Mouse (Mus musculus) liver, embryonic 15.5 days (tissue): ENCODE measurements at regions not wholly inside any gene's neighbourhood (a gene's known extent, or its start where the extent isn't known, plus 50 kb on each side); places are given as distances from the start of the nearest gene placed in this dataset.

Experiments
- ATAC-seq: fragments of 200-750 bp; cut with Nextera tagmentation; 2 replicates; pipeline ENCODE4 v1.8.0; 2017; ENCODE audit warnings: moderate number of reproducible peaks, mild to moderate bottlenecking, moderate library complexity; ENCODE audit not compliant: insufficient read depth
- H3K27ac ChIP-seq: fragments of 300-500 bp; sonication (generic); replicated peaks from 2 replicates; pipeline ENCODE4 v1.5.1; 2015; ENCODE audit warnings: mild to moderate bottlenecking, inconsistent platforms
- H3K27me3 ChIP-seq: fragments of 300-500 bp; sonication (generic); 2 replicates; pipeline ENCODE4 v1.6.1; 2015; ENCODE audit warnings: mild to moderate bottlenecking, inconsistent platforms
- H3K36me3 ChIP-seq: fragments of 300-500 bp; sonication (generic); replicated peaks from 2 replicates; pipeline ENCODE4 v1.6.1; 2015; ENCODE audit warnings: moderate library complexity, mild to moderate bottlenecking, inconsistent platforms
- H3K4me1 ChIP-seq: fragments of 300-500 bp; sonication (generic); replicated peaks from 2 replicates; pipeline ENCODE4 v1.6.1; 2015; ENCODE audit warnings: inconsistent platforms
- H3K4me2 ChIP-seq: fragments of 300-500 bp; sonication (generic); 2 replicates; pipeline ENCODE4 v1.6.1; 2015; ENCODE audit warnings: moderate library complexity, mild to moderate bottlenecking, inconsistent platforms
- H3K4me3 ChIP-seq: fragments of 300-500 bp; sonication (generic); replicated peaks from 2 replicates; pipeline ENCODE4 v1.5.1; 2015; ENCODE audit warnings: mild to moderate bottlenecking, inconsistent platforms
- H3K9ac ChIP-seq: fragments of 300-500 bp; sonication (generic); 2 replicates; pipeline ENCODE4 v1.6.1; 2015; ENCODE audit warnings: moderate library complexity, mild to moderate bottlenecking, inconsistent platforms
- H3K9me3 ChIP-seq: fragments of 300-500 bp; sonication (generic); replicated peaks from 2 replicates; pipeline ENCODE4 v1.6.1; 2016; ENCODE audit warnings: inconsistent platforms
- WGBS: fragments of 180-500 bp; shearing (Covaris S2); methylation state at CpG from one replicate; pipeline ENCODE4 v1.1.7; 2015; ENCODE audit warnings: mixed read lengths; ENCODE audit not compliant: insufficient replicate concordance; 5-methylcytosine and 5-hydroxymethylcytosine counted together

DNA sequence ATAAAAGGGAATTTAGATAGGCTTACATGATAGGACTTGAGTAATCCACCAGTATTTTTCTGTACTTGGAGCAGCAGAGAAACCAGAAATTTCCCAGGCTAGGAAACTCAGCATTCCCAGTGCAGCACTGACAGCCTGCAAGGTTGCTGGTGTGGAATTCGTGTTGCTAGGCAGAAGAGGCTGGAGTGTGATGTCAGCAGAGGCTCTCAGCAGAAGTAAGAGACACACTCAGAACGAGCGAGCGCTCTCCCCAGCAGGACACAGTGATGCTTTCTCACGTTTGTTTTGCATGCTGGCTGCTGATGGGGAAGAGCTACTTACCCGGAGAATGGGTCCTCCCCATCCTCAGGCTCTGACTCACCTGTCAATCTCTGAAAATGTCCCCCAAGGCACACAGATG is 104.7 kb downstream of the Dusp6 start:
- no peak for ATAC-seq
- Histone ChIP-seq H3K4me1 (no peaks in the 10 kb centered on the region), H3K4me3 (no peak overlapping the region), H3K4me2 (no peak overlapping the region), H3K9me3 (no peaks in the 10 kb centered on the region), H3K27ac (no peak overlapping the region), H3K9ac (no peak overlapping the region), H3K36me3 (no peaks in the 10 kb centered on the region), H3K27me3 (no peaks in the 10 kb centered on the region)
- WGBS, result 42% methylated on average over 6 of the region's 6 CpGs

DNA sequence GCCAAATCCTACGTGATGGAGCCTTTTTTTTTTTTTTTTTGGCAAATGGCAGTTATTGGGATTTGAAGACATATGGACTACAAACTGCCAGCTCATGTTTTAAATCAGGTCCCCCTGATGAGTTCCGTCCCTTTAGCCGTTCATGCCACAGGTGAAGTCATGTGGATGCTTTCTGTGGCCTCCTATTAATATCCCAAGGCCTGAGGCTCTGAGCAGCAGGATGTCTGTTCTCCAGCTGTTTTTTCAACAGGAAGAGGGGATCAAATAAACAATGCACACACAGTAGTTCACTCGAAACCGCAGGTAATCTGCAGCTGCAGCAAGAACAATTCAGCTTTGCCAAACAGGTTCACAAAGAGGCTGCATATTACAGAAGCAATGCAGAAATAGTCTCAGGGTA is 112.1 kb downstream of the Dusp6 start:
- WGBS, result 43% methylated on average over 5 of the region's 5 CpGs

DNA sequence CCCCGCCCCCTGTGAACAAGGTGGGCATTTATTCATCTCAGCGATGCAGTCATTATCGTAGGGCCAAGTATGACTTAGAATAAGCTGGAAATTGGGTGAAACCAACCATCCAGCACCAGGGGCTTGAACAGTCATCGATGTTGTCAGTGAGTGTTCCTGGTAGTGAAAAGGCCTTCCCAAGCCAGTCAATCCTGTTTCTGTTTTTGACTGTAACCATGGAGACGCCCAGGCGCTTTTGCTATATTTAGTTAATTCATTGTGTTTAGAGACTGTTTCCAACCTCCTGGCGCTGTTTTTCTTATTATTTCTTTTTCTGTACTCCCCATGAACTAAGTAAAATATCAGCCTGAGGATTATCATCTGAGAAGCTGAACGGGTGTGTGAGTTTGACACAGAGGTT is 113.4 kb downstream of the Dusp6 start:
- 74% methylated on average over 8 of the region's 8 CpGs for WGBS
- H3K27me3 ChIP-seq, result no peaks in the 10 kb centered on the region
- no peaks in the 10 kb centered on the region for H3K36me3 ChIP-seq
- no peak overlapping the region for H3K4me3 ChIP-seq
- H3K9me3 ChIP-seq, result no peaks in the 10 kb centered on the region
- no peak overlapping the region for H3K4me2 ChIP-seq
- H3K9ac ChIP-seq, result no peak overlapping the region
- H3K4me1 ChIP-seq, result no peaks in the 10 kb centered on the region
- no peak for ATAC-seq
- H3K27ac ChIP-seq, result no peak overlapping the region

More for the DNA sequence above, 112.1 kb downstream of the Dusp6 start:
- Histone ChIP-seq H3K27me3 (no peaks in the 10 kb centered on the region), H3K27ac (no peak overlapping the region), H3K4me2 (no peak overlapping the region), H3K9ac (no peak overlapping the region), H3K4me1 (no peaks in the 10 kb centered on the region), H3K9me3 (no peaks in the 10 kb centered on the region), H3K4me3 (no peak overlapping the region), H3K36me3 (no peaks in the 10 kb centered on the region)
- no peak for ATAC-seq

DNA sequence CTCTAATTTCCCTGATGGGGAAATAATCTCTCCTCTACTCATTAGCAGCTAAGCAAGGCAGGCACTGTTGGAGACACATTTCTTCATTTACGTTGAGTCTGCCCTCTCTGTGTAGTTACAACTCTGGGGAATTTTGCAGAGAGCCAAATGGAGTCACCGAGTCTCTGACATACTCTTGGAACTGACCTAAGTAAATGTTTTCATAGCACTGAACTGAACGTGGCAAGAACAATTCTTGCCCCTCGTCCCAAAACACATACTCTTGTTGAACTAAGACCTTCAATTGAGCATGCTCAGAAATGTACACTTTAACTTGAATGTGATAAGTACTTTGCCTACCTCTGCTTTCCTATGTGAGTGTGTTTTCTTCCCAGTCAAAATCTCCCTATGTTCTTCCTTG is 114.5 kb downstream of the Dusp6 start:
- no peaks in the 10 kb centered on the region for H3K4me1 ChIP-seq
- H3K27me3 ChIP-seq, result no peaks in the 10 kb centered on the region
- no peak overlapping the region for H3K4me2 ChIP-seq
- H3K4me3 ChIP-seq, result no peak overlapping the region
- H3K27ac ChIP-seq, result no peak overlapping the region
- ATAC-seq, result no peak
- no peaks in the 10 kb centered on the region for H3K9me3 ChIP-seq
- H3K9ac ChIP-seq, result no peak overlapping the region
- WGBS, result 62% methylated on average over 4 of the region's 4 CpGs
- no peaks in the 10 kb centered on the region for H3K36me3 ChIP-seq

DNA sequence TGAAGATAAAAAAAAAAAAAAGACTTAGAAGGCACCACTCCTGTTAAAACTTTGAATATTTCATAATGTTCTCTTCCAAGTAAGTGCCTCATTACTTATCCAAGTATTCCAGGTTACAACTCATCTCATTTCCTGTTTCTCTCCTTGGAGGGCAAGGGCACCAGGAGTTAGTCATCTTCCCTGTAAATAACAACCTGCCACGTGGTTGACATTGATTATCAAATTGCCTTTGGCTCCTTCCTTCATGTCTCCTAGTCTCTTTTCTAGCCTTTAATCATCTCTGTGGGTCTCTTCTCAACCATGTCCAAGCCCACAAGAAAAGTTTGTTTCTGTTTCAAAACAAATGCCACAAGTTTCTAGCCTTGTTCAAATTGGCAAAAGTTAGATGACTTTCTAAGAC is 116.1 kb downstream of the Dusp6 start:
- no peaks in the 10 kb centered on the region for H3K36me3 ChIP-seq
- H3K4me3 ChIP-seq, result no peak overlapping the region
- H3K9ac ChIP-seq, result no peak overlapping the region
- no peaks in the 10 kb centered on the region for H3K27me3 ChIP-seq
- H3K4me1 ChIP-seq, result no peaks in the 10 kb centered on the region
- H3K4me2 ChIP-seq, result no peak overlapping the region
- H3K9me3 ChIP-seq, result no peaks in the 10 kb centered on the region
- WGBS, result 43% methylated on average over 1 of the region's 1 CpGs
- no peak overlapping the region for H3K27ac ChIP-seq
- no peak for ATAC-seq

DNA sequence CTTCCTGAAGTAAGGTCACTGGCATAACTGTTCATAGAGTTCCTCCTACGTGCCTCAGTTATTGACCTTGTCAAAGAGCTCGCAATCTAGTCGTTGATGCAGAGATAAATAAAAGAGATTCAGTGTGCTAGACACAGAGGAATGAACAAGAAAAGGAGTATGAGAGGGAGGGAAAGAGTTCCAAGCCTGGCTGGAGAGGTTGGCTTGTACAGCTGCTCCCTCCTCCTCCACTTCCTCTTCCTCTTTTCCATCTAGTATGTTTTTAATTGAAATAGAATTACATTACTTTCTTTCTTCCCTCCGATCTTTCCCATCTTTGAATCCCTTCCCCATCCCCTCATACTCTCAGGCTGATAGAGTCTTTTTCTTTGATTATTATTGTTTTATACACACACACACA is 117.1 kb downstream of the Dusp6 start:
- Histone ChIP-seq H3K36me3 (no peaks in the 10 kb centered on the region), H3K27me3 (no peaks in the 10 kb centered on the region), H3K27ac (no peak overlapping the region), H3K4me3 (no peak overlapping the region), H3K4me1 (no peaks in the 10 kb centered on the region), H3K4me2 (no peak overlapping the region), H3K9me3 (no peaks in the 10 kb centered on the region), H3K9ac (no peak overlapping the region)
- WGBS, result 36% methylated on average over 4 of the region's 4 CpGs
- ATAC-seq, result no peak

DNA sequence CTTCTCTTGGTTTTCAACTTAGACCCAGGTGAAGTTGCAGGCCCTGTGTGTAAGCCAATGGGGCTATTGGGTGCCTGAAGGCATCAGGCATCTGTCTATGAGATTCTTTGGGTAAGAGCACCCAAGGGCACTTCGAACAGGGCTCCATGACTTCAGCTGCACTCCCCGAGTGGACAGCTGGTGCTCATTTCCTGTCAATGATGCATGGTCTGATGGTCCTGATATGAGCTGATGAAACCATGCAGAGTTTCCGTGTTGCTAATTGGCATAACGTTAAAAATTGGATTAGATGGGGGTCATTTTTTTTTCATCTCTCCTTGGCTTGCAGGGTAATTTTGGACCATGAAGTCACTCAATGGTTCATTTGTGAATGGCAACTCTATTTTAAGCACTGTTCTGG is 120.0 kb downstream of the Dusp6 start:
- ATAC-seq, result no peak
- Histone ChIP-seq H3K4me1 (no peaks in the 10 kb centered on the region), H3K4me3 (no peak overlapping the region), H3K36me3 (no peaks in the 10 kb centered on the region), H3K27me3 (no peaks in the 10 kb centered on the region), H3K4me2 (no peak overlapping the region), H3K27ac (no peak overlapping the region), H3K9me3 (no peaks in the 10 kb centered on the region), H3K9ac (no peak overlapping the region)
- WGBS, result 22% methylated on average over 4 of the region's 4 CpGs

DNA sequence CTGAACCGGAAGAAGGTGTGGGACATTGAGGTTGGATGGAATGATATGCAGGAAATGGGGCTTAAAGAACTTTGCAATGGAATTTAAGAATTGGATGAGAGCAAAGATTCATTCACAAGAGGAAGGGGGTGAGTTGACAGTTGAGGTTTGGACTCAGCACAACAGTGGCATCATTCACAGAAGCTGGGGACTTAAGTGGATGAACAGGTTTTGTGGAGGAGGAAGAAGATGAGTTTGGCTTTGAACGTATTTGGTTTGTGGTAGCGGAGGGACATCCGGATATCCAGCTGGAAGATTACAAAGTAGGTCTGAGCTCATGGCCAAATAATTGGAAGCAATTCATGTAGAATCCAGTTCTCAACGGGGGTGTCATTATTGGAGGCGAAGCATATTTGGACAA is 121.3 kb downstream of the Dusp6 start:
- no peak for ATAC-seq
- H3K4me1 ChIP-seq, result no peaks in the 10 kb centered on the region
- WGBS, result 69% methylated on average over 6 of the region's 6 CpGs
- H3K4me2 ChIP-seq, result no peak overlapping the region
- no peak overlapping the region for H3K9ac ChIP-seq
- no peaks in the 10 kb centered on the region for H3K27me3 ChIP-seq
- no peaks in the 10 kb centered on the region for H3K36me3 ChIP-seq
- no peak overlapping the region for H3K27ac ChIP-seq
- no peaks in the 10 kb centered on the region for H3K9me3 ChIP-seq
- H3K4me3 ChIP-seq, result no peak overlapping the region

DNA sequence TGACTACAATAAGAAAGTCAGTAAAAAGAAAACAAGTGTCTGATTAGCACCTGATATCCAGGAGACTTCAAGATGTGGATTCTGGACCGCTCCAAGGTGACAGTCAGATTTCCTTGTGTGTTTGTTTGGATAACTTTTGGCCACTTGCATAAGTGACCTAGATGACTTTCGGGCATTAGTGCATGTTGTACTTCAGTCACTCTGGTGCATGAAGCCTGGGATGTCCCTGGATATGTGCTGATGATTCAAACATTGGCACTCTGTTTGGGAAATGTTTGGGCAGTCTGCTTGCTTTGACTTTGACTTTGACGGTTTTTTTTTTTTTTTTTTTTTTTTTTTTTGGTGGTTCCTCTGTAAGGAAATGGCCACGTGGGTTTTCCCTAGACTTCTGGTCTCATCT is 121.8 kb downstream of the Dusp6 start:
- ATAC-seq, result no peak
- H3K9me3 ChIP-seq, result no peaks in the 10 kb centered on the region
- H3K4me1 ChIP-seq, result no peaks in the 10 kb centered on the region
- H3K4me2 ChIP-seq, result no peak overlapping the region
- H3K36me3 ChIP-seq, result no peaks in the 10 kb centered on the region
- WGBS, result 45% methylated on average over 3 of the region's 4 CpGs
- H3K27ac ChIP-seq, result no peak overlapping the region
- H3K4me3 ChIP-seq, result no peak overlapping the region
- H3K27me3 ChIP-seq, result no peaks in the 10 kb centered on the region
- no peak overlapping the region for H3K9ac ChIP-seq

DNA sequence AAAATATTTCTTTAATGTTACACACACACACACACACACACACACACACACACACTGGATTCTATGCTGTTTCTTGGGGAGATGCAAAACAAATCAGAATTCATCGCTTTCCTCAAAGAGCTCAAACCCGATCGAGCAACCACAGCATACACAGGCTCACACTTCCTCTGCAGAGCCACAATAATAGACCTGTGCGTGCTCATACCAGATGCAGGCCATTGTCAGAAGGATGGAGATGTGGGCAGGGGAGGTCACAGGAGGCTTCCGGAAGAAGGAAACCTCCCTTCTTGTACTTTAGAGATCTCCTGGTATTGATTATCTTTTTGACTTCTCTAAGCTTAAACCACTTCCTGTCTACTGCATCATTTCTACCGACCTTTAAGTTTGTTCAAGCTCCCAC is 122.8 kb downstream of the Dusp6 start:
- ATAC-seq, result no peak
- Histone ChIP-seq H3K9me3 (no peaks in the 10 kb centered on the region), H3K27ac (no peak overlapping the region), H3K9ac (no peak overlapping the region), H3K27me3 (no peaks in the 10 kb centered on the region), H3K36me3 (no peaks in the 10 kb centered on the region), H3K4me2 (no peak overlapping the region), H3K4me3 (no peak overlapping the region), H3K4me1 (no peaks in the 10 kb centered on the region)
- 21% methylated on average over 6 of the region's 6 CpGs for WGBS

DNA sequence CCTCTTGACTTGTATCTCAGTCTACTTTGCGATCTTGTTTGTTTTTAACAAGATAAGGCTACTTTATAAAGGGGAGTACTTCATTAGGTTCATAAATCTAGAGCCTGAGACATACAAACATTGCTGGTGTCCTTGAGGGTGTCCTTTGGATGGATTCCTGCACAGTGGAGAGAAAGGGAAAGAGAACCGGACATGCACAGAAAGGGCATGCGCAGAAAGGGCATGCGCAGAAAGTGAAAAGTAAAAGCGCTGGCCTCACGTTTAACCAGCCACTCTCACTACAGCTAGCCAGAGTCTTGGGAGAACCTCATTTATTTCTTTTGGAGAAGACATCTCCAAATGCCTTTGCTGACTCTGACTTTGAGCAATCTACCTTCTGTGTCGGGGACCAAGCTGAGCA is 125.5 kb downstream of the Dusp6 start:
- Histone ChIP-seq H3K27me3 (no peaks in the 10 kb centered on the region), H3K4me3 (no peak overlapping the region), H3K36me3 (no peaks in the 10 kb centered on the region), H3K9me3 (no peaks in the 10 kb centered on the region), H3K4me2 (no peak overlapping the region), H3K4me1 (no peaks in the 10 kb centered on the region), H3K9ac (no peak overlapping the region), H3K27ac (no peak overlapping the region)
- 75% methylated on average over 7 of the region's 7 CpGs for WGBS
- ATAC-seq, result no peak

DNA sequence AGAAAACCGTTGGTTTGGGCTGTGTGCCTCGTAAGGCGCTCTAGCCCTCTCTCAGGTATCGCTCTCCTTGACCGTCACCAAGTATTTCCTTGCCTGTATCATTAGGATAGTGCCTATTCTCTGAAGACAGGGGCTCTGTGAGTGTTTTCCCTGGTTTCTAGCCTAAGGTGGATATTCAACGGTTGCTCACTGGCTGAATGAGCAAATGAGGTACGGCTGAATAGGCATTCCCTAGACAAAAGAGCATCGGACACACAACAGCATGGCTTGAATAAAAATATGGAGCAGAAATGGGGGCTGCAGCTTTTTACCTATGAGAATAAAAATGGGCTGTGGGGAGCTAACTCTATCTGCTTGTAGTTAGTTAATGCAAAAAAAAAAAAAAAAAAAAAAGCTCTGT is 126.0 kb downstream of the Dusp6 start:
- Histone ChIP-seq H3K9ac (no peak overlapping the region), H3K4me1 (no peaks in the 10 kb centered on the region), H3K27me3 (no peaks in the 10 kb centered on the region), H3K4me3 (no peak overlapping the region), H3K9me3 (no peaks in the 10 kb centered on the region), H3K4me2 (no peak overlapping the region), H3K27ac (no peak overlapping the region), H3K36me3 (no peaks in the 10 kb centered on the region)
- ATAC-seq, result no peak
- WGBS, result 73% methylated on average over 8 of the region's 8 CpGs
